Mouse (Mus musculus) hindbrain, embryonic 13.5 days (tissue): ENCODE measurements around the gene 4930516K23Rik. TPM values are rescaled to one million over a fixed set of nuclear protein-coding genes. Genes with fewer than 3 reads are reported as not detected.

ENCODE experiments used
- ATAC-seq: fragments of 200-750 bp; cut with Nextera tagmentation; 2 replicates; pipeline ENCODE4 v1.8.0; 2017; ENCODE audit warnings: moderate TSS enrichment; ENCODE audit not compliant: low FRiP score
- H3K27ac ChIP-seq: fragments of 300-500 bp; sonication (generic); 2 replicates; pipeline ENCODE4 v1.5.1; 2015; ENCODE audit warnings: inconsistent platforms, mild to moderate bottlenecking, moderate library complexity
- H3K27me3 ChIP-seq: fragments of 300-500 bp; sonication (generic); 2 replicates; pipeline ENCODE4 v1.6.1; 2015; ENCODE audit warnings: mild to moderate bottlenecking, inconsistent platforms
- H3K36me3 ChIP-seq: fragments of 300-500 bp; sonication (generic); 2 replicates; pipeline ENCODE4 v1.6.1; 2015; ENCODE audit warnings: mild to moderate bottlenecking, inconsistent platforms
- H3K4me1 ChIP-seq: fragments of 300-500 bp; sonication (generic); replicated peaks from 2 replicates; pipeline ENCODE4 v1.6.1; 2015; ENCODE audit warnings: inconsistent platforms
- H3K4me2 ChIP-seq: fragments of 300-500 bp; sonication (generic); 2 replicates; pipeline ENCODE4 v1.6.1; 2015; ENCODE audit warnings: inconsistent platforms, mild to moderate bottlenecking, moderate library complexity
- H3K4me3 ChIP-seq: fragments of 300-500 bp; sonication (generic); 2 replicates; pipeline ENCODE4 v1.5.1; 2015; ENCODE audit warnings: mild to moderate bottlenecking, inconsistent platforms
- H3K9ac ChIP-seq: fragments of 300-500 bp; sonication (generic); 2 replicates; pipeline ENCODE4 v1.6.1; 2015; ENCODE audit warnings: mild to moderate bottlenecking, inconsistent platforms
- H3K9me3 ChIP-seq: fragments of 300-500 bp; sonication (generic); 2 replicates; pipeline ENCODE4 v1.6.1; 2016; ENCODE audit warnings: inconsistent platforms
- WGBS: fragments of 180-500 bp; shearing (Covaris S2); methylation state at CpG from one replicate; pipeline ENCODE4 v1.1.7; 2015; 5-methylcytosine and 5-hydroxymethylcytosine counted together
- polyA plus RNA-seq: library from polyadenylated mRNA; unstranded; fragments of >200 nt; fragmentation: Nextera tagmentation; extraction: Ambion mirVana; gene quantifications from 2 replicates; pipeline ENCODE4 v1.2.1, GENCODE M21; 2015

The 4930516K23Rik gene
- not detected in 2 replicates for polyA plus RNA-seq

DNA sequence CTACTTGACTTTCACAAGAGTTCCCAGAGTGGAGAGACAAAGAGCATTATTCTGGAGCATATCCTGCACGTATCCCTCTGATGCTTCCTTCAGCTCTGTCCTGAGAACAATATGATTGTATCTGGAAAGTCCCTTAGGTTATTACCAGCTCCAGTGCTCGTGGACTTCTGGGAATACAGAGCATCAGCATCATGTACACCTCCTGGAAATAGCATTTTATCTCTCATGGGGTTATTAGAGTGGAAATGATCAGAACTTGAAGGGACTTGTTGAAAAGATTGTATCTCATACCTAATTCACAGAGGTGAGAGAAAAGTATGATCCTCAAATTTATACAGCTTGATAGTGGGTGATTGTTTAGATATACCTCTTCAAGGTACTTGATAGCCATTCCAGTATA, at the start of gene 4930516K23Rik:
4930516K23Rik (minus strand) TSS at position 101 of the 400 bp plus-strand sequence.
- 56% methylated on average over 2 of the region's 2 CpGs for WGBS

DNA sequence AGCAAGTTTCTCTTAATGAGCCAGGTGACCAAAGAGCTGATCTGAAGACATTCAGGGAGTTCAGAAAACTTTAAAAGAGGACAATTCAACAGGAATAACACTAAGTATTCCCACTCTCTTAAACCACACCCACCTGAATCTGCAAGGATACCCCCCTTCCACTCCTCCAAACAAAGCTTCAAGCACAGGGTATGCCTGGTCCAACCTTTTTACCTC, 43.4 kb upstream of the 4930516K23Rik start, which contains the start of gene Olfr646:
Olfr646 (plus strand) TSS at position 117 of the 216 bp plus-strand sequence.
- Histone ChIP-seq H3K9ac (no peak within 1 kb of the TSS), H3K27me3 (no peaks in the 10 kb centered on the region), H3K27ac (no peak within 1 kb of the TSS), H3K36me3 (no peaks in the 10 kb centered on the region), H3K4me1 (no peaks in the 10 kb centered on the region), H3K9me3 (no peaks in the 10 kb centered on the region), H3K4me2 (no peak within 1 kb of the TSS), H3K4me3 (no peak within 1 kb of the TSS)
- no peak for ATAC-seq

More for the DNA sequence above, at the start of gene 4930516K23Rik:
- H3K36me3 ChIP-seq = no peaks in the 10 kb centered on the region
- H3K9ac ChIP-seq = no peak within 1 kb of the TSS
- H3K9me3 ChIP-seq = no peaks in the 10 kb centered on the region
- no peaks in the 10 kb centered on the region for H3K4me1 ChIP-seq
- no peak within 1 kb of the TSS for H3K4me2 ChIP-seq
- no peak for ATAC-seq
- no peaks in the 10 kb centered on the region for H3K27me3 ChIP-seq
- H3K27ac ChIP-seq = no peak within 1 kb of the TSS
- H3K4me3 ChIP-seq = no peak within 1 kb of the TSS

DNA sequence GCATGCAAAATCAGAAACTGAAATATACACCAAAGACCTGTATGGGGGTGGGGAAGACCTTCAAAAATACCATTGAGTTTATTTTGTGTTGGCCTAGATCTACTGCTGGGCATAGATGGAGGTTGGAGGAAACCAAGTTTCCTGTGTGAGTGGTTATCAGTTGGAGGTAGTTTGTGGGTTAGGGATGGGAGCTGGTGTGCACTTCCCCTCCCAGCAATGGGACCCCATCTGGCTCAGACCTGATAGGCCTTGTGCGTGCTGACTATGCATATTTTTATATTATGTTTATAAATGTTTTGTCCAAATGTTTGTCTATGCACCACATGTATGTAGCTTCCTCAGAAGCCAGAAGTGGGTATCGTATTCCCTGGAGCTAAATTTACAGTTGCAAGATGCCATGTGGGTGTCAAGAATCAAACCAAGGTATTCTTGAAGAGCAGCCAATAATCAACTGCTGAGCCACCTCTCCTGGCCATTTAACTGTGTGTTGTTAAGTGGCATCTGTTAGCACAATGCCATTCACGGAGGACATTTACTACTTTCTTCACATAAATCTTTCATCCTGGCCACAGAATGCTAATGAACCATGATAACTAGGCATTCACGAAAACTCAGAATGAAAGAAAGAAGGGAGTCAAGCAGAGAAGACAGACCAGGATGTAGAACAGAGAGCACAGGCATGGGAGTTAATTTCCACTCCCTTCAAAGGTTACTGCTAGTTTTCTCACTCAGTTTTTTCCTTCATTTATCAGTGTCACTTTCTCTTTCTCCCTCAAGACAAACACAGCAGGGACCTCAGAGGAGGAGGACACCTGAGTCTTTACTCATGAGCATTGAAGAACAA, 42.9 kb upstream of the 4930516K23Rik start:
- WGBS = 50% methylated on average over 4 of the region's 4 CpGs
- no peaks in the 10 kb centered on the region for H3K4me1 ChIP-seq
- no peaks in the 10 kb centered on the region for H3K27me3 ChIP-seq
- no peak for ATAC-seq
- no peak overlapping the region for H3K9ac ChIP-seq
- H3K4me3 ChIP-seq = no peak overlapping the region
- no peak overlapping the region for H3K27ac ChIP-seq
- H3K36me3 ChIP-seq = no peaks in the 10 kb centered on the region
- no peaks in the 10 kb centered on the region for H3K9me3 ChIP-seq
- no peak overlapping the region for H3K4me2 ChIP-seq

DNA sequence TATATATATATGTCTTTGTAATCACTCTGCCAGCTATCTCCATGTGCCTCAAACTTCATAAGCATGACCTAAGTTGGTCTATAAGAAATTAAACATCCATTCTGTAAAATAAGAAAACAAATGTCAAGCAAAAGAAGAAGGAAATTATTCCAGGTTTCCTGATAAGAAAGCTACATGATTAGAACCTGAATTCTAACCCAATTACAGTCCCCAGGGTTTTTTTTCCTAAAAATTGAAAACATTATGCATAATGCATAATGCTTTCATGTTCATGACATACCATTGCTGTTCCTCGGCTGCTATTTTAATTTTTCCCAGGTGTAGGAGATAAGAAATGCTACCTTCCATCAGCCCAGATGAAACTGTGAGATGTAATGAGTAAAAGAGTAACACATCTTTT, 24.1 kb upstream of the 4930516K23Rik start, which contains the start of gene Olfr645:
Olfr645 (minus strand) TSS at position 101 of the 400 bp plus-strand sequence.
- Histone ChIP-seq H3K27me3 (no peaks in the 10 kb centered on the region), H3K9ac (no peak within 1 kb of the TSS), H3K4me2 (no peak within 1 kb of the TSS), H3K9me3 (no peaks in the 10 kb centered on the region), H3K27ac (no peak within 1 kb of the TSS), H3K36me3 (no peaks in the 10 kb centered on the region), H3K4me3 (no peak within 1 kb of the TSS), H3K4me1 (no peaks in the 10 kb centered on the region)
- WGBS = 85% methylated on average over 1 of the region's 1 CpGs
- ATAC-seq = no peak

DNA sequence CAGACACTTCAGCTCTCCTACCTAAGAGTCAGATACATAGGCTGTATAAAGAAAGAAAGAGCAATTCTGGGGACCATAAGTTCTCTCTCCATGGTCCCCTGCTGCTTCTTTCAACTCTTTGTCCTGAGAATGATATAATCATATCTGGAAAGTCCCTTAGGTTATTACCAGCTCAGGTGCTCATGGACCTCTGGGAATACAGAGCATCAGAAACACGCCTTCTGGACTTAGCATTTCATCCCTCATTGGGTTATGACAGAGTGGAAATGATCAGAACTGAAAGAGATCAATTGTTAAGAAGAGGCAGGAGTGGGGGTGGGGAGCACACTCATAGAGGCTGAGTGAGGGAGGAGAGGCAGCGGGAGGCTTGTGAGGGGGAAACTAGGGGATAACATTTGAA, 10.5 kb upstream of the 4930516K23Rik start, which contains the start of gene Olfr644:
Olfr644 (minus strand) TSS at position 101 of the 400 bp plus-strand sequence.
- H3K9me3 ChIP-seq = no peaks in the 10 kb centered on the region
- H3K4me1 ChIP-seq = no peaks in the 10 kb centered on the region
- no peak within 1 kb of the TSS for H3K27ac ChIP-seq
- no peaks in the 10 kb centered on the region for H3K36me3 ChIP-seq
- H3K9ac ChIP-seq = no peak within 1 kb of the TSS
- H3K4me3 ChIP-seq = no peak within 1 kb of the TSS
- no peak for ATAC-seq
- 73% methylated on average over 2 of the region's 2 CpGs for WGBS
- no peak within 1 kb of the TSS for H3K4me2 ChIP-seq
- no peaks in the 10 kb centered on the region for H3K27me3 ChIP-seq

GRCm38 (mm10) chr7:104059215-104059614, 2.0 kb downstream of the 4930516K23Rik start:
- 91% methylated on average over 1 of the region's 1 CpGs for WGBS
- H3K9ac ChIP-seq = no peak overlapping the region
- no peaks in the 10 kb centered on the region for H3K27me3 ChIP-seq
- H3K36me3 ChIP-seq = no peaks in the 10 kb centered on the region
- no peak for ATAC-seq
- no peak overlapping the region for H3K4me2 ChIP-seq
- H3K4me1 ChIP-seq = no peaks in the 10 kb centered on the region
- no peaks in the 10 kb centered on the region for H3K9me3 ChIP-seq
- no peak overlapping the region for H3K27ac ChIP-seq
- H3K4me3 ChIP-seq = no peak overlapping the region

- Histone ChIP-seq H3K9ac (no peak within 1 kb of the TSS), H3K27me3 (no peaks in the 10 kb centered on the region), H3K36me3 (no peaks in the 10 kb centered on the region), H3K4me1 (no peaks in the 10 kb centered on the region), H3K4me3 (no peak within 1 kb of the TSS), H3K9me3 (no peaks in the 10 kb centered on the region), H3K27ac (no peak within 1 kb of the TSS), H3K4me2 (no peak within 1 kb of the TSS)
- WGBS = 88% methylated on average over 1 of the region's 1 CpGs
- no peak for ATAC-seq
These were observed 8.7 kb downstream of the 4930516K23Rik start, which contains the start of gene Olfr642 for GRCm38 (mm10) chr7:104052566-104052965. Gene Olfr642, minus strand, starts transcription at chr7:104052666.

GRCm38 (mm10) chr7:104050745-104051144, 10.5 kb downstream of the 4930516K23Rik start:
- Histone ChIP-seq H3K36me3 (no peaks in the 10 kb centered on the region), H3K4me3 (no peak overlapping the region), H3K9ac (no peak overlapping the region), H3K27me3 (no peaks in the 10 kb centered on the region), H3K9me3 (no peaks in the 10 kb centered on the region), H3K27ac (no peak overlapping the region), H3K4me2 (no peak overlapping the region), H3K4me1 (no peaks in the 10 kb centered on the region)
- 94% methylated on average over 4 of the region's 4 CpGs for WGBS
- no peak for ATAC-seq

DNA sequence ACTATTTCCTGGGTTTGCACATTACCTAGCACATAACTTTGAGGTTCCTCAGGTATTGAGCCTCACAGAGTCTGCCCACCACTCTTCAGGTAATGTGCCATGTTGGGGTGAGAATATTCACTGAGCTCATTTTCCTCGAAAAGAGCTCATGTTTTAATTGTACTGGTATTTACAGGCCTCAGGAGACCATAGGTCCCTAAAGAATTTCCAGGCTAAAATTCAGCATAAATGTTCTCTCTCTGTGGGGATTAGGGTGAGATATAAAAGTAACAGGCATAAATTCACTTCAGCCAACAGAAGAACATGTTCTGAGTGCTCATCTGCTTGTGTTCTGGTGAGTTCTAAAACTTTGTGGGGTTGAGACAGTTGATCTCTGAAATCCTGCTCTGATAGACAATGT, 26.1 kb downstream of the 4930516K23Rik start, which contains the start of gene Olfr641:
Olfr641 (plus strand) TSS at position 301 of the 400 bp plus-strand sequence.
- no peak for ATAC-seq
- no peaks in the 10 kb centered on the region for H3K27me3 ChIP-seq
- WGBS = 71% methylated on average over 1 of the region's 1 CpGs

DNA sequence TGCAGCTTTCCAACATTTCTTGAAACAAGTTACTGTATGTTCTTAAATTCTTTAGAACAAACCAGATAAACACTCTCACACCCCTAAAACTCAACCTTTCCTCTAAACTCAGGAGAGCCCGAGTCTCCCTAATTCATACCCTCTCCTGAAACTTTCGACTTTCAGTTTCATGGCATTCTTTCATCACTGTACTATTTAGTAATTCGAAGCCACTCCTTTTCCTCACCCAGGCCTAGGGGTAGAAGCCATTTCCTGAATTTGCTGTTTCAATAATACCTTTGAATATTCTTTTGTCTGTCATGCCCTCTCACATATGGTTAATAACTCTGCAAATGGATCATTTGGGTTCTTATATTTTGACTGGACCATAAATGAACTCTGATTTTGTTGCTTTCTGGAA, 34.3 kb downstream of the 4930516K23Rik start:
- no peak overlapping the region for H3K4me2 ChIP-seq
- 90% methylated on average over 3 of the region's 3 CpGs for WGBS
- H3K4me3 ChIP-seq = no peak overlapping the region
- no peak overlapping the region for H3K27ac ChIP-seq
- ATAC-seq = no peak
- no peaks in the 10 kb centered on the region for H3K9me3 ChIP-seq
- H3K9ac ChIP-seq = no peak overlapping the region
- no peaks in the 10 kb centered on the region for H3K4me1 ChIP-seq
- H3K36me3 ChIP-seq = no peaks in the 10 kb centered on the region
- no peaks in the 10 kb centered on the region for H3K27me3 ChIP-seq

More for the DNA sequence above, 26.1 kb downstream of the 4930516K23Rik start, which contains the start of gene Olfr641:
- Histone ChIP-seq H3K9me3 (no peaks in the 10 kb centered on the region), H3K9ac (no peak within 1 kb of the TSS), H3K4me1 (no peaks in the 10 kb centered on the region), H3K36me3 (no peaks in the 10 kb centered on the region), H3K4me2 (no peak within 1 kb of the TSS), H3K4me3 (no peak within 1 kb of the TSS), H3K27ac (no peak within 1 kb of the TSS)

GRCm38 (mm10) chr7:104025473-104025872, 35.8 kb downstream of the 4930516K23Rik start, which contains the start of gene Olfr640:
Gene Olfr640, minus strand, starts transcription at chr7:104025573.
- no peaks in the 10 kb centered on the region for H3K9me3 ChIP-seq
- no peaks in the 10 kb centered on the region for H3K27me3 ChIP-seq
- H3K27ac ChIP-seq = no peak within 1 kb of the TSS
- H3K4me1 ChIP-seq = no peaks in the 10 kb centered on the region
- H3K9ac ChIP-seq = no peak within 1 kb of the TSS
- WGBS = 84% methylated on average over 6 of the region's 6 CpGs
- H3K4me2 ChIP-seq = no peak within 1 kb of the TSS
- ATAC-seq = no peak
- no peak within 1 kb of the TSS for H3K4me3 ChIP-seq
- no peaks in the 10 kb centered on the region for H3K36me3 ChIP-seq

DNA sequence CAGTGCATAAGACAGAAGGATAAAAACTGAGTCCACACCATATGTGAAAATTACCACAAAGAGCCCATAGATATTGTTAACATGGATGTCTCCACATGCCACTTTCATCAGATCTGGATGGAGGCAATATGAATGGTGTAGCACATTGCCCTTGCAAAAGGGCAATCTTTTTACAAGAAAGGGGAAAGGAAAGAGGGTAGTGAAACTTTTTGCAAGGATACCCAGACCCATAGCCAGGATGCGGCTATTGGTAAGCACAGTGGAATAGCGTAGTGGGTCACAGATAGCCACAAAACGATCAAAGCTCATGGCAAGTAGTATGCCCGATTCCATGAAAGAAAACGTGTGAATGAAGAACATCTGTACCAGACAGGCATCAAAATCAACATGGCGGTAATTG, 39.6 kb downstream of the 4930516K23Rik start:
- Histone ChIP-seq H3K4me1 (no peaks in the 10 kb centered on the region), H3K9me3 (no peaks in the 10 kb centered on the region), H3K27me3 (no peaks in the 10 kb centered on the region), H3K27ac (no peak overlapping the region), H3K4me2 (no peak overlapping the region), H3K9ac (no peak overlapping the region), H3K4me3 (no peak overlapping the region), H3K36me3 (no peaks in the 10 kb centered on the region)
- ATAC-seq = no peak
- 96% methylated on average over 6 of the region's 6 CpGs for WGBS

DNA sequence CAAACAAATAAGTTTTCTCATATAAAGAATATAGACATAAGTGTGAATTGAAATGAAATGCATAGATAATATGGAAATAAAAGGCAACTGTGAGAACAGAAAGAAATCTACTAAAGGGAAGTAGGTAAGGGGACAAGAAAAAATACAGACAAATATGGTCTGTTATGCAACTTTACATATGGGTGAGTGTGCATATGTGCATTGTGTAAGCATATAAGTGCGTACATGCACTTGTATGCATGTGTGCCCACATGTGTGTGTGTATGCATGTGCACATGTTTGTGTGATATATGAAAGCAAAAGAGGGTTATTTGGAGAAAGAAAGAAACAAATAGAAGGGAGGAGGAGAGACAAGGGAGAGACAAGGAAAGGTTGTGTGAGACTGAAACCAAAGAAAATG, 42.3 kb downstream of the 4930516K23Rik start:
- H3K4me1 ChIP-seq = no peaks in the 10 kb centered on the region
- H3K9me3 ChIP-seq = no peaks in the 10 kb centered on the region
- H3K4me2 ChIP-seq = no peak overlapping the region
- ATAC-seq = no peak
- H3K4me3 ChIP-seq = no peak overlapping the region
- H3K36me3 ChIP-seq = no peaks in the 10 kb centered on the region
- no peak overlapping the region for H3K27ac ChIP-seq
- H3K9ac ChIP-seq = no peak overlapping the region
- H3K27me3 ChIP-seq = no peaks in the 10 kb centered on the region
- WGBS = 97% methylated on average over 1 of the region's 1 CpGs
